Mouse (Mus musculus) forebrain, embryonic 13.5 days (tissue): ENCODE measurements at regions not wholly inside any gene's neighbourhood (a gene's known extent, or its start where the extent isn't known, plus 50 kb on each side); places are given as distances from the start of the nearest gene placed in this dataset. TPM values are rescaled to one million over a fixed set of nuclear protein-coding genes. Genes with fewer than 3 reads are reported as not detected.
A peak's percentile ranks its signal among the peaks of the same experiment; 100 is the strongest.

Experiments used
- ATAC-seq: fragments of 200-750 bp; cut with Nextera tagmentation; 2 replicates; pipeline ENCODE4 v1.8.0; 2017
- H3K27ac ChIP-seq: fragments of 300-500 bp; sonication (generic); 2 replicates; pipeline ENCODE4 v1.5.1; 2015; ENCODE audit warnings: inconsistent platforms, mild to moderate bottlenecking, moderate library complexity
- H3K27me3 ChIP-seq: fragments of 300-500 bp; sonication (generic); 2 replicates; pipeline ENCODE4 v1.6.1; 2015; ENCODE audit warnings: mild to moderate bottlenecking, inconsistent platforms
- H3K36me3 ChIP-seq: fragments of 300-500 bp; sonication (generic); 2 replicates; pipeline ENCODE4 v1.6.1; 2015; ENCODE audit warnings: mild to moderate bottlenecking, inconsistent platforms; ENCODE audit not compliant: poor library complexity, severe bottlenecking
- H3K4me1 ChIP-seq: fragments of 300-500 bp; sonication (generic); 2 replicates; pipeline ENCODE4 v1.6.1; 2015; ENCODE audit warnings: inconsistent platforms
- H3K4me2 ChIP-seq: fragments of 300-500 bp; sonication (generic); 2 replicates; pipeline ENCODE4 v1.6.1; 2015; ENCODE audit warnings: inconsistent platforms, mild to moderate bottlenecking, moderate library complexity
- H3K4me3 ChIP-seq: fragments of 300-500 bp; sonication (generic); 2 replicates; pipeline ENCODE4 v1.5.1; 2015; ENCODE audit warnings: mild to moderate bottlenecking, inconsistent platforms
- H3K9ac ChIP-seq: fragments of 300-500 bp; sonication (generic); 2 replicates; pipeline ENCODE4 v1.6.1; 2015; ENCODE audit warnings: mild to moderate bottlenecking, inconsistent platforms
- H3K9me3 ChIP-seq: fragments of 300-500 bp; sonication (generic); replicated peaks from 2 replicates; pipeline ENCODE4 v1.6.1; 2016; ENCODE audit warnings: inconsistent platforms
- WGBS: fragments of 180-500 bp; shearing (Covaris S2); methylation state at CpG from one replicate; pipeline ENCODE4 v1.1.7; 2015; 5-methylcytosine and 5-hydroxymethylcytosine counted together
- microRNA counts: library from miRNA; unstranded; fragments of <30 nt; microRNA quantifications from one replicate; lab custom pipeline; 2016
- microRNA-seq: library from miRNA; unstranded; fragments of <30 nt; microRNA quantifications from one replicate; pipeline ENCODE4, GENCODE M21; 2016

GRCm38 (mm10) chr9:8273253-8273652 is 139.2 kb upstream of the Cep126 start:
- no peaks in the 10 kb centered on the region for H3K27me3 ChIP-seq
- H3K4me1 ChIP-seq = no peaks in the 10 kb centered on the region
- H3K9me3 ChIP-seq = no peaks in the 10 kb centered on the region
- no peak overlapping the region for H3K4me2 ChIP-seq
- no peaks in the 10 kb centered on the region for H3K36me3 ChIP-seq
- no peak for ATAC-seq
- 91% methylated on average over 2 of the region's 2 CpGs for WGBS
- no peak overlapping the region for H3K27ac ChIP-seq
- H3K9ac ChIP-seq = no peak overlapping the region
- H3K4me3 ChIP-seq = no peak overlapping the region

DNA sequence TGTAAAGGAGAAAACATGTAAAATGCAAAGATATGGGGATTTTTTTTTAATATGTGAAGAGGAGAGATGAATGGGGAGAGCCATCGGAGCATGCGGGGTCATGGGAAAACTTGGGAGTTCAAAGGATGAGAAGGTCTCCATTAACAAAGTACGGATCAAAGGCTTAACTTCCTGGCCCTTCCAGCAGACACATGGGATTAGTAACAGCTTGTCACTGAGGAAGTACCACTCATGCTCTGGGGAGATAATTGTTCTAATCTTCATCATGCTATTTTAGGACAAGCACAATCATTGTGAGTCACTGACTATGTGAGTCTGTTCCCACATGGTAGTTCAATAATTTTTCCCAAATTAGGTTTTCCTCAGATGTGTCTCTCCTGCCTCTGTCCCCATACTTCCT is 115.4 kb upstream of the Cep126 start:
- H3K36me3 ChIP-seq = no peaks in the 10 kb centered on the region
- H3K4me1 ChIP-seq = no peaks in the 10 kb centered on the region
- H3K27ac ChIP-seq = no peak overlapping the region
- no peak overlapping the region for H3K9ac ChIP-seq
- no peak for ATAC-seq
- H3K9me3 ChIP-seq = no peaks in the 10 kb centered on the region
- no peak overlapping the region for H3K4me3 ChIP-seq
- H3K4me2 ChIP-seq = no peak overlapping the region
- H3K27me3 ChIP-seq = no peaks in the 10 kb centered on the region
- WGBS = 77% methylated on average over 3 of the region's 3 CpGs

DNA sequence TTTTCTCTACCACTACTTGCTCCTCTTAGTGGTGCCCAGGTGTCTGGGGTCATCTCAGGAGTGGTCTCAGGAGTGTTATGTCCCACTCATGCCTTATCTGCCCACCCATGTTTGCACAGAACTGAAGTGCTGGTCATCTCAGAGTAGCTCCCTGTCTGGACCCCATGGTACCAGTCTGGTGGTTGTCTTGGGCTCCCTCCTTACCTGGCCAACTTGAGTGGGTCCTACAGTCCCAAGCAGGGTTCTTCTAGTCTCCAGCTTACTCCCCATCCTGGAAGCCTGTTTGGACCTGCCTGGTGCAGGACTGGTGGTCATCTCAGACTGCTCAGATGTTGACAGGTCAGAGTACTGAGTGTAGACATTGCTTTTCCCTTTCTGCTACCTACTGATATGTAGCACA is 94.0 kb upstream of the Cep126 start:
- no peak overlapping the region for H3K9ac ChIP-seq
- 0 out of 2 replicates have a peak, but pooled peaks have one; percentile 30 for ATAC-seq
- H3K27me3 ChIP-seq = no peaks in the 10 kb centered on the region
- H3K9me3 ChIP-seq = no peaks in the 10 kb centered on the region
- H3K4me1 ChIP-seq = no peaks in the 10 kb centered on the region
- H3K36me3 ChIP-seq = no peaks in the 10 kb centered on the region
- no peak overlapping the region for H3K27ac ChIP-seq
- no peak overlapping the region for H3K4me2 ChIP-seq
- H3K4me3 ChIP-seq = no peak overlapping the region

- WGBS = 33% methylated on average over 1 of the region's 1 CpGs
- no peaks in the 10 kb centered on the region for H3K4me1 ChIP-seq
- peak; percentile 75; the same call in 1 of the 2 replicates for ATAC-seq
These were observed 92.3 kb upstream of the Cep126 start for GRCm38 (mm10) chr9:8226415-8226814.

GRCm38 (mm10) chr9:8208855-8209254 is 74.8 kb upstream of the Cep126 start:
- no peak overlapping the region for H3K4me2 ChIP-seq
- peak; percentile 83 for ATAC-seq
- H3K9ac ChIP-seq = no peak overlapping the region
- H3K4me3 ChIP-seq = no peak overlapping the region
- no peaks in the 10 kb centered on the region for H3K36me3 ChIP-seq
- no peak overlapping the region for H3K27ac ChIP-seq
- H3K9me3 ChIP-seq = no peaks in the 10 kb centered on the region
- no peaks in the 10 kb centered on the region for H3K4me1 ChIP-seq
- no peaks in the 10 kb centered on the region for H3K27me3 ChIP-seq

More at GRCm38 (mm10) chr9:8226415-8226814, 92.3 kb upstream of the Cep126 start:
- H3K27me3 ChIP-seq = no peaks in the 10 kb centered on the region
- no peak overlapping the region for H3K4me3 ChIP-seq
- H3K4me2 ChIP-seq = no peak overlapping the region
- no peaks in the 10 kb centered on the region for H3K9me3 ChIP-seq
- H3K36me3 ChIP-seq = no peaks in the 10 kb centered on the region
- no peak overlapping the region for H3K27ac ChIP-seq
- H3K9ac ChIP-seq = no peak overlapping the region

DNA sequence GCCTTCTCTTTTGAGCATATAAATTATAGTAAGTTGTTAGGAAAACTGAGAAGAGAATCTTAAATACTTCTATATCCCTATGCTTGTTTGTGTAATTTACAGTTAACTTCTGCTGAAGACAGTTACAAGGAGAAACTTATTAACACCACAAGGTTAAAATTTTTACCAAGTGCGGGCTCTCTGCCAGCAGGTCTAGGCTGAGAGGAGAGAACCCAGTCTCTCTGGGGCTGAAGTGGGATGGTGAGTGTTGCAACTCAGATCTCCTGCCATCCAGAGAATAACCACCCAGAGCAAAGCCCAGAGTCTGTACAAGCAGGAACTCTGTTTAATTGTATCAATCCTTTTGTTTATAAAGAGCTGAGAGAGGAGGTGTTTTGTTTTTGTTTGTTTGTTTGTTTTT is 51.3 kb upstream of the Cep126 start:
- Histone ChIP-seq H3K36me3 (no peaks in the 10 kb centered on the region), H3K9me3 (no peaks in the 10 kb centered on the region), H3K4me3 (no peak overlapping the region), H3K27ac (no peak overlapping the region), H3K4me2 (no peak overlapping the region), H3K4me1 (no peaks in the 10 kb centered on the region), H3K27me3 (no peaks in the 10 kb centered on the region), H3K9ac (no peak overlapping the region)
- WGBS = 79% methylated on average over 1 of the region's 1 CpGs
- no peak for ATAC-seq

MicroRNAs encoded in the stretch of these regions (microRNA counts, 519-probe panel; counts per million panel counts)
- 177 counts per million, percentile 53 among the panel's probes with 10 or more counts for microRNA mmu-miR-1899 (lab: Ali Mortazavi, UCI)

Small RNA genes lying in the stretch of these regions (microRNA-seq; reads per million reads assigned to microRNA genes)
- not detected for gene Mir1899
